Mouse (Mus musculus) embryonic facial prominence, embryonic 15.5 days (tissue): ENCODE measurements around the gene Fras1. TPM values are rescaled to one million over a fixed set of nuclear protein-coding genes. Genes with fewer than 3 reads are reported as not detected.

Experiments
- ATAC-seq: fragments of 200-750 bp; cut with Nextera tagmentation; 2 replicates; pipeline ENCODE4 v1.8.0; 2017; ENCODE audit warnings: low read depth, moderate TSS enrichment; ENCODE audit not compliant: insufficient number of reproducible peaks, low FRiP score, low TSS enrichment
- H3K27ac ChIP-seq: fragments of 300-500 bp; sonication (generic); replicated peaks from 2 replicates; pipeline ENCODE4 v1.5.1; 2015; ENCODE audit warnings: mild to moderate bottlenecking, inconsistent platforms
- H3K27me3 ChIP-seq: fragments of 300-500 bp; sonication (generic); 2 replicates; pipeline ENCODE4 v1.6.1; 2015; ENCODE audit warnings: inconsistent platforms
- H3K36me3 ChIP-seq: fragments of 300-500 bp; sonication (generic); 2 replicates; pipeline ENCODE4 v1.6.1; 2015; ENCODE audit warnings: mild to moderate bottlenecking, inconsistent platforms
- H3K4me1 ChIP-seq: fragments of 300-500 bp; sonication (generic); 2 replicates; pipeline ENCODE4 v1.6.1; 2015; ENCODE audit warnings: inconsistent platforms
- H3K4me2 ChIP-seq: fragments of 300-500 bp; sonication (generic); replicated peaks from 2 replicates; pipeline ENCODE4 v1.6.1; 2015; ENCODE audit warnings: mild to moderate bottlenecking, inconsistent platforms
- H3K4me3 ChIP-seq: fragments of 300-500 bp; sonication (generic); replicated peaks from 2 replicates; pipeline ENCODE4 v1.5.1; 2015; ENCODE audit warnings: mild to moderate bottlenecking, inconsistent platforms
- H3K9ac ChIP-seq: fragments of 300-500 bp; sonication (generic); 2 replicates; pipeline ENCODE4 v1.6.1; 2015; ENCODE audit warnings: inconsistent platforms
- H3K9me3 ChIP-seq: fragments of 300-500 bp; sonication (generic); replicated peaks from 2 replicates; pipeline ENCODE4 v1.6.1; 2016; ENCODE audit warnings: inconsistent platforms
- WGBS: fragments of 180-500 bp; shearing (Covaris S2); methylation state at CpG from one replicate; pipeline ENCODE4 v1.1.7; 2015; 5-methylcytosine and 5-hydroxymethylcytosine counted together
- polyA plus RNA-seq: library from polyadenylated mRNA; unstranded; fragments of >200 nt; fragmentation: Nextera tagmentation; extraction: Ambion mirVana; gene quantifications from 2 replicates; pipeline ENCODE4 v1.2.1, GENCODE M21; 2015

The Fras1 gene
- polyA plus RNA-seq, 1 experiment from 2014 or later: 18.7 TPM

DNA sequence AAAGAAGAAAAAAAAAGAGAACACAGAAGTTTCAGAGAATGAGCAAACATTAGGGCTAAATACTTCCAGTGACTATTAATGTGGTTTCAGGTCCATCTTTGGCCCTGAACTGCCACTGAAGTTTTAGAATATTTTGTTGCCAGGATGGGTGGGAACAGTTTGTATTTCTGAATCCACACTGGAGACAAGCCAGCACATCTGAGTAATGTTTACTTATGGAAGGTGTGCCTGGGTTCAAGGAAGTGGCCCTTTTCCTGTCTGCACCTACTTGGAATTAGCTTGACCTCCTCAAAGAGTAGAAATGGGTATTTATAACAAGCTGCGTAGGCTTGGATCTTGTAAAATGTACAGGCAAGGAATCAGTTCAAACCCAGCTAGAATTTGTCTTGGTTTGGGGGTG, 422.0 kb downstream of the Fras1 start:
- Histone ChIP-seq H3K4me2 (no peak overlapping the region), H3K27me3 (no peaks in the 10 kb centered on the region), H3K4me1 (0 out of 2 replicates have a peak, but pooled peaks cover 3% of the 10 kb centered on the region), H3K4me3 (no peak overlapping the region), H3K9me3 (no peaks in the 10 kb centered on the region), H3K27ac (no peak overlapping the region), H3K36me3 (no peaks in the 10 kb centered on the region), H3K9ac (no peak overlapping the region)
- ATAC-seq: no peak
- 94% methylated on average over 1 of the region's 1 CpGs for WGBS

DNA sequence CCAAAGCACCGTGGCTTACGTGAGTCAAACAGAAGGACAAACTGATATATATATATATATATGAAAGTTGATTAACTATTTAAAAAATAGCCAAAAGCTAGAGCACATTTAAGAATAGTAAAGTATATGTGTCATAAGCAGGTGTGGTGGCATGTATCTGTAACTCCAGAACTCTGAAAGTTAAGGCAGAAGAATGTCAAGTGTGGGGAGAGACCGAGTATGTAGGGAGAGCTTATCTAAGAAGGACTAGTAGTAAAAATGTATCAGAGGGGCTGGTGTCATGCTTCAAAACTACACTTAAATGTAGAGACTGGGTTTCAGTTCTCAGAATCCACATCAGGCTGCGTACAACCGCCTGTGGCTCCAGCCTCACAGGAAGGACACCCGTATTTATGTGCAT, 423.7 kb downstream of the Fras1 start:
- ATAC-seq: no peak
- 88% methylated on average over 6 of the region's 6 CpGs for WGBS

DNA sequence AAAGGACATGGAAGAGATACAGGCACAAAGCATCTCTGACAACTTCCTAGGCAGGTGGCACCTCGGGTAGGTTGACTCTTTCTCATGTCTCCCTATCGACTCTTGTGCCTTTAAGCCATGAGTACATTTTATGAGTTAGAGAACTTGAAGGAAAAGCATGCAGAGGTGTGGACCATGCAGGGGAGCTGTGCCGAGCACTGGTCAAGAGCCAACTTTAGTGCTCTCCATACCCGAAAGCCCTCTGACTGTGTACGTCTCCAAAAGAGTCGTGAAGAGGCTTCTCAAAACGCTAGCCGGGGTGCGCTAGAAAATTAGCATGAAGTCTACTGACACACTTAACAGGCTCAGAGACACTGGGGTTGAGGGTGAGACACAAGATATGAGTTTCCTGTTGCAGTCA, 425.4 kb downstream of the Fras1 start:
- no peaks in the 10 kb centered on the region for H3K27me3 ChIP-seq
- H3K36me3 ChIP-seq: no peaks in the 10 kb centered on the region
- no peaks in the 10 kb centered on the region for H3K9me3 ChIP-seq
- no peak overlapping the region for H3K9ac ChIP-seq
- H3K27ac ChIP-seq: no peak overlapping the region
- no peak for ATAC-seq
- H3K4me1 ChIP-seq: peaks cover 8% of the 10 kb centered on the region; the same call in 1 of the 2 replicates
- 90% methylated on average over 9 of the region's 9 CpGs for WGBS
- H3K4me3 ChIP-seq: no peak overlapping the region
- H3K4me2 ChIP-seq: no peak overlapping the region

More for the DNA sequence above, 423.7 kb downstream of the Fras1 start:
- Histone ChIP-seq H3K9ac (no peak overlapping the region), H3K9me3 (no peaks in the 10 kb centered on the region), H3K36me3 (no peaks in the 10 kb centered on the region), H3K4me1 (peaks cover 10% of the 10 kb centered on the region; the same call in 1 of the 2 replicates), H3K4me2 (no peak overlapping the region), H3K27me3 (no peaks in the 10 kb centered on the region), H3K4me3 (no peak overlapping the region), H3K27ac (no peak overlapping the region)

DNA sequence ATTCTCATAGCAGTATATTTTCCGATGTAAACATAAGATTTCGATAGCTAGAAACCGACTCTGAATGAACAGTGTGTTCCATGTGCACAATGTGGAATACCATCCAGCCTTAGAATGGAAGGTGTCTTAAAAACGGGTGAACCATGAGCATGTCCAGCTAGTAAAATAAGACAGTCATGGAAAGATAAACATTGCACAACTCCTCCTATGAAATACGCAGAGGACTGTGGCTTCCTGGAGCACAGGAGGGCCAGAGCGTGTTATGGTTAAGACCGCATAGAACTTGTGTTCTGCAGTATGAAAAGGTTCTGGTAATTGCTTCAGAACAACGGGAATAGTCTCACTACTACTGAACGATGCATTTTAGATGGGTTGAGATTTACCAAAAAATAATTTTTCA, 426.2 kb downstream of the Fras1 start:
- H3K4me3 ChIP-seq: no peak overlapping the region
- no peak for ATAC-seq
- WGBS: 87% methylated on average over 9 of the region's 9 CpGs
- H3K9ac ChIP-seq: no peak overlapping the region
- H3K27me3 ChIP-seq: no peaks in the 10 kb centered on the region
- H3K27ac ChIP-seq: no peak overlapping the region
- no peaks in the 10 kb centered on the region for H3K9me3 ChIP-seq
- peaks cover 11% of the 10 kb centered on the region; the same call in 1 of the 2 replicates for H3K4me1 ChIP-seq
- no peaks in the 10 kb centered on the region for H3K36me3 ChIP-seq
- no peak overlapping the region for H3K4me2 ChIP-seq

DNA sequence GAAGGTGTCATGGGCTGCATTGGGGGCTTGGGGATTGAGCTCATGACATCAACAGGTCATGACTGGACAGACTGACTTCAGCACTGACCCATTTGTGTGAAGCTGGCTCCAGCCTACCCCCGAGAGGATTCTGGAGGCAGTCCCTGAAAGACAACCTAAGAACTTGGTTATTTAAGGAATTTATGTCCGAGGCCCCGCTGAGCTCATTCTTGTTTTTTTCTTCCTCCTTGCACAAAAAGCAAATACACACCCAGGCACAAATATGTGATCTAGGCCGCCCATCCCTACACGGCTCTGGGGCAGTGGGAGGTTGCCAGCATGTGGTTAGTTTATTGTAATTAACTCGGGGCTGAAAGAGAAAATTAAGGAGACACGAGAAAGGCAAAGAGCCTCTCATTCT, 428.4 kb downstream of the Fras1 start:
- ATAC-seq: no peak
- Histone ChIP-seq H3K4me3 (no peak overlapping the region), H3K4me2 (no peak overlapping the region), H3K36me3 (no peaks in the 10 kb centered on the region), H3K27ac (no peak overlapping the region), H3K9ac (no peak overlapping the region), H3K9me3 (no peaks in the 10 kb centered on the region), H3K4me1 (peaks cover 17% of the 10 kb centered on the region; the same call in 1 of the 2 replicates), H3K27me3 (no peaks in the 10 kb centered on the region)
- 15% methylated on average over 7 of the region's 7 CpGs for WGBS

DNA sequence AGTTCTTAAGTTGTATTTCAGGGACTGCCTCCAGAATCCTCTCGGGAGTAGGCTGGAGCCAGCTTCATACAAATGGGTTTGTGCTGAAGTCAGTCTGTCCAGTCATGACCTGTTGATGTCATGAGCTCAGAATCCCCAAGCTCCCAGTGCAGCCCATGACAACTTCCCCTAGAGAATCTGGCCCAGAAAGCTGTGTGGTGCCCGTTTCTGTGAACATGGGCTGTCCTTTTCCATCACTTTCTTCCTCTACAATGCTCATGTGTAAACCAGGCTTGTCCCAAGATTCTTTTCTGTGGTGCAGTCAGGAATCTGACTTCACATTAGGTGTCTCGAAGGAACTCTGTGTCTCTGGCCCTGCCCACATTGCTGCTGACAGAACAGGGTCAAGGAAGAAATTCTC, 429.3 kb downstream of the Fras1 start:
- 46% methylated on average over 3 of the region's 3 CpGs for WGBS
- no peaks in the 10 kb centered on the region for H3K36me3 ChIP-seq
- no peak overlapping the region for H3K9ac ChIP-seq
- no peak overlapping the region for H3K4me3 ChIP-seq
- no peak overlapping the region for H3K27ac ChIP-seq
- H3K4me1 ChIP-seq: peaks cover 17% of the 10 kb centered on the region; the same call in 1 of the 2 replicates
- no peak overlapping the region for H3K4me2 ChIP-seq
- no peaks in the 10 kb centered on the region for H3K9me3 ChIP-seq
- ATAC-seq: no peak
- no peaks in the 10 kb centered on the region for H3K27me3 ChIP-seq

DNA sequence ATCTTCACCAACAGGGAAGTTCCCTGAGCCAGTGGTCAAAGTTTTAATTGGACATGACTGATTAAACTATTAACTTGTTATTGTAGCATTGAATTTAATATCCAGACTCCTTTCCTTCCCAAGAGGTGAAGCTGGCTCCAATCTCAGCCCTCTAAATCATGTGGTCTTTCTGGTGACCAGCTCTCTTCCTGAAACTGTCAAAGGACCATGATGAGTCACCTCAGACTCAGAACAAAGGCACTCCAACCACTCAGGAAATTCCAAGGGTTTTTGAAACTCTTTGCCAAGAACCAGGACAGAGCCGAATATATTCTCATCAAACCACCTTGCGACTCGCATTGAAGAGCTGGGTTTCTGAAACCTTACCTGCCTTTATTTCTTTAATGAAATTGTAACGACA, 430.5 kb downstream of the Fras1 start:
- Histone ChIP-seq H3K36me3 (no peaks in the 10 kb centered on the region), H3K4me1 (peaks cover 17% of the 10 kb centered on the region; the same call in 1 of the 2 replicates), H3K4me3 (no peak overlapping the region), H3K9me3 (no peaks in the 10 kb centered on the region), H3K9ac (no peak overlapping the region), H3K27me3 (no peaks in the 10 kb centered on the region), H3K4me2 (no peak overlapping the region), H3K27ac (no peak overlapping the region)
- no peak for ATAC-seq
- 71% methylated on average over 4 of the region's 4 CpGs for WGBS

DNA sequence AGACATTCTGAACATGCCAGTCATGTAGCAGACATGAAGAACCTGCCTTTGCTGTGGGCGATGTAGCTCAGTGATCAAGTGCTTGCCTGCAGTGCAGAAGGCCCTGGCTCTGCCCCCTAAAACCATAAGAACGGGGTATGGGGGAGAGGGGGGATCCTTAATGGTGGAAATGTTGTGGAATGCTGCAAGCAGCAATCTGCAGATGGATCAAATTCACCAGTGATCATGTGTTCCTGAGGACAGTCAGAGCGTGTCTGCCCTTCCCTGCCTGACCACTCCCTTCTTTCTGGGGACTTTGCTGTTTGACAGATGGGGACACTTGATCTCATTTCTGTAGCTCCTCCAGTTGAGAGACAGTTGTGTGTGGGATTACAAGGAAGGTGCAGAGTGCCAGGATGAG, 431.1 kb downstream of the Fras1 start:
- H3K4me3 ChIP-seq: no peak overlapping the region
- H3K9me3 ChIP-seq: no peaks in the 10 kb centered on the region
- no peaks in the 10 kb centered on the region for H3K27me3 ChIP-seq
- 47% methylated on average over 3 of the region's 3 CpGs for WGBS
- H3K4me2 ChIP-seq: no peak overlapping the region
- H3K27ac ChIP-seq: no peak overlapping the region
- no peak overlapping the region for H3K9ac ChIP-seq
- peaks cover 17% of the 10 kb centered on the region; the same call in 1 of the 2 replicates for H3K4me1 ChIP-seq
- ATAC-seq: no peak
- no peaks in the 10 kb centered on the region for H3K36me3 ChIP-seq

DNA sequence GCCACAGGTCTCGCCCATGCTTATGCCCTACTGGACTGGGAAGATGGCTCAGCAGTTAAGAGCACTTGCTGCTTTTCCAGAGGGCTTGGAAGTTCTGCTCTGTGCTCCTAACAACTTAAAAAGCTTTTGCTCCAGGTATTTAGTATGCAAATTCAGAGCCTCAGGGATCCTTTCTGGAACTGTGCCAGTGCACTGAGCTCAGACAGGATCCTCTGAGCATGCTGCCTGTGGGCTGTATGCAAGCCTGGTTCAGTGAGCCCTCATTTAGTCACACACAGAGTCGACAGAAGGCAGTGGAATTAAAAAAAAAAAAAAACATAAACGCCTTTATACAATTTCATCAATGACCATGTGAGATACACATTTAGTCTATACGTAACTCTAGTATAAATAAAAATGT, 436.9 kb downstream of the Fras1 start:
- H3K9me3 ChIP-seq: no peaks in the 10 kb centered on the region
- H3K4me2 ChIP-seq: no peak overlapping the region
- 46% methylated on average over 4 of the region's 4 CpGs for WGBS
- no peak for ATAC-seq
- H3K9ac ChIP-seq: no peak overlapping the region
- H3K4me3 ChIP-seq: no peak overlapping the region
- H3K27me3 ChIP-seq: no peaks in the 10 kb centered on the region
- H3K36me3 ChIP-seq: no peaks in the 10 kb centered on the region
- no peaks in the 10 kb centered on the region for H3K4me1 ChIP-seq
- no peak overlapping the region for H3K27ac ChIP-seq

DNA sequence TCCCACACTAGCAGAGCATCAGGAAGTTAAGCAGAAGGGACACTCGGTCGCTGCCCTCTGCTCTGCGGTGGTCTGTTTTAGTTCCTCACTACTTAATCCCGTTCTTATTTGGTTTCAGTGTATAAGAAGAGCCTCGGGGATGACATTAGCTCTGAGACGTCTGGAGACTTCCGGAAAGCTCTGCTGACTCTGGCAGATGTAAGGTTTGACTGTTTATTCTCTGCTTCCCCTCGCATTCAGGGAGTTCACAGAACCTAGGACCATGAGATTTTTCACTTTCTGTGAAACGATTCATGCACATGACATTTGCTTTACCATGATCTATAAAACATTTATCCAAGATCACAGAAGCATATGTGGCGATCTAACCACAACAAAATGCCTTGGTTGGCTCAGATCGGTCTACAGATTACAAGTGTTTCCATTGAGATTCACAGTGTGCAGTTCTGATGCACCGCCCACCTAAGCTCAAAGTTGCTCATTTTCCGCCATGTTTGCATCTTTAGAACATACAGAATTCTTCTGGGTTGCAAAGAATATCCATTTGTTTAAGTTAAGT, 451.1 kb downstream of the Fras1 start:
- Histone ChIP-seq H3K4me1 (no peaks in the 10 kb centered on the region), H3K27ac (no peak overlapping the region), H3K9ac (no peak overlapping the region), H3K4me3 (no peak overlapping the region), H3K36me3 (no peaks in the 10 kb centered on the region), H3K9me3 (no peaks in the 10 kb centered on the region), H3K27me3 (no peaks in the 10 kb centered on the region), H3K4me2 (no peak overlapping the region)
- ATAC-seq: no peak
- WGBS: 74% methylated on average over 13 of the region's 13 CpGs

DNA sequence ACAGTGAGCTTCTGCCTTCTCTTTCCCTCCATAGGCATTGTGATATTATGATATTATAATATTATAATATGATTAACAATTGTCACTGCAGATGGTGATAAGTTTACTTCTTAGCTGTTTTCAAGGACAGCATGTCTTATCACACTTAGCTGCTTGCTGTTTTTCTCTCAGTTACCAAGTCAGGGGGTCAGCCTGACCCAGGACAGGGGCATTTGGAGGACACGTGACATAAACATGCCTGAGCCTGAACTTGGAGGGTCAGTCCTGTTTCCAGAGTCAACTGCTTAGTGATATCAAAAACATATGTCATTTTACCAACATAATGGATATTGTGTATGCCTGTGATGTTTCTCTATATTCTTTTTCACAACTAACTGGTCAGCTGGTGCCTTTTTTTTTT, 453.4 kb downstream of the Fras1 start:
- Histone ChIP-seq H3K4me2 (no peak overlapping the region), H3K4me1 (no peaks in the 10 kb centered on the region), H3K27me3 (no peaks in the 10 kb centered on the region), H3K36me3 (no peaks in the 10 kb centered on the region), H3K4me3 (no peak overlapping the region), H3K9ac (no peak overlapping the region), H3K9me3 (no peaks in the 10 kb centered on the region), H3K27ac (no peak overlapping the region)
- ATAC-seq: no peak
- 41% methylated on average over 1 of the region's 1 CpGs for WGBS
